Mouse (Mus musculus) thymus, adult 2 months (tissue): ENCODE data around the gene Hbq1b.
"Not testable (repeated sequence)": the region's sequence is repeated elsewhere in the genome, so short reads cannot be mapped to it uniquely, and the experiment has no call there.

Source experiments
- CTCF ChIP-seq: fragments of 200-500 bp; IDR thresholded peaks from 2 replicates; pipeline ENCODE4 v1.5.1; 2012; ENCODE audit warnings: mild to moderate bottlenecking, control low read depth, low read length, moderate library complexity, borderline replicate concordance; ENCODE audit not compliant: control insufficient read depth, poor library complexity, insufficient read depth; ENCODE audit errors: extremely low read depth
- POLR2A ChIP-seq: fragments of 200-500 bp; IDR thresholded peaks from 2 replicates; pipeline ENCODE4 v1.6.1; 2012; ENCODE audit warnings: mild to moderate bottlenecking, low read length, control low read depth, moderate library complexity; ENCODE audit not compliant: control insufficient read depth, poor library complexity, insufficient read depth; ENCODE audit errors: extremely low read depth

DNA sequence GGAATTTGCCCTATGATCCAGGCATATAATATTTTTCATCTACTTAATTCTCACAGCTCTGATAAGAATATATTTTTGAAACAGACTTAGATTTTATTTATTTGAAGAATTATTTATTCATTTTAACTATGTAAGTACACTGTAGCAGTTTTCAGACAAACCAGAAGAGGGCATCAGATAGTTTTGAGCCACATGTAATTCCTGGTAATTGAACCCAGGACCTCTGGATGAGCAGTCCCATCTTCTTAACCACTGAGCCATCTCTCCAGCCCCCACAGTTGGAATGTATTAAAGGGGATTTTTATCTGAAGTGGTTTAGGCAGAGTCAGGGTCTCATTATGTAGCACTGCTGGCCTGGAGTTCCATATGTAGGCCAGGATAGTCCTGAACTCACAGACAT, 878 bp upstream of the Hbq1b start:
- TF ChIP-seq CTCF, POLR2A: not testable (repeated sequence)
